Mouse (Mus musculus) neural tube, embryonic 12.5 days (tissue): Measurements from ENCODE around the gene Esrp2. TPM values are rescaled to one million over a fixed set of nuclear protein-coding genes. Genes with fewer than 3 reads are reported as not detected.

Experiments
- ATAC-seq: fragments of 200-750 bp; cut with Nextera tagmentation; 2 replicates; pipeline ENCODE4 v1.8.0; 2017; ENCODE audit warnings: low read depth, mild to moderate bottlenecking, moderate TSS enrichment, moderate library complexity; ENCODE audit not compliant: low FRiP score
- H3K27ac ChIP-seq: fragments of 300-500 bp; sonication (generic); 2 replicates; pipeline ENCODE4 v1.5.1; 2016
- H3K27me3 ChIP-seq: fragments of 300-500 bp; sonication (generic); replicated peaks from 2 replicates; pipeline ENCODE4 v1.6.1; 2016; ENCODE audit warnings: mild to moderate bottlenecking
- H3K36me3 ChIP-seq: fragments of 300-500 bp; sonication (generic); 2 replicates; pipeline ENCODE4 v1.6.1; 2016; ENCODE audit warnings: mild to moderate bottlenecking
- H3K4me1 ChIP-seq: fragments of 300-500 bp; sonication (generic); 2 replicates; pipeline ENCODE4 v1.6.1; 2016
- H3K4me2 ChIP-seq: fragments of 300-500 bp; sonication (generic); replicated peaks from 2 replicates; pipeline ENCODE4 v1.6.1; 2016; ENCODE audit warnings: mild to moderate bottlenecking
- H3K4me3 ChIP-seq: fragments of 300-500 bp; sonication (generic); 2 replicates; pipeline ENCODE4 v1.5.1; 2016
- H3K9ac ChIP-seq: fragments of 300-500 bp; sonication (generic); 2 replicates; pipeline ENCODE4 v1.6.1; 2016; ENCODE audit warnings: mild to moderate bottlenecking
- H3K9me3 ChIP-seq: fragments of 300-500 bp; sonication (generic); 2 replicates; pipeline ENCODE4 v1.6.1; 2016; ENCODE audit warnings: mild to moderate bottlenecking
- WGBS: fragments of 180-500 bp; shearing (Covaris S2); methylation state at CpG from one replicate; pipeline ENCODE4 v1.1.7; 2016; 5-methylcytosine and 5-hydroxymethylcytosine counted together
- polyA plus RNA-seq: library from polyadenylated mRNA; unstranded; fragments of >200 nt; fragmentation: Nextera tagmentation; extraction: Ambion mirVana; gene quantifications from 2 replicates; pipeline ENCODE4 v1.2.1, GENCODE M21; 2016

Gene Esrp2
- polyA plus RNA-seq, 1 experiment from 2014 or later, result 1.1 TPM

- H3K9me3 ChIP-seq, result no peaks in the 10 kb centered on the region
- H3K9ac ChIP-seq, result no peak overlapping the region
- no peaks in the 10 kb centered on the region for H3K36me3 ChIP-seq
- peak; percentile 76; the same call in 1 of the 2 replicates for ATAC-seq
- H3K27ac ChIP-seq, result no peak overlapping the region
- 17% methylated on average over 13 of the region's 13 CpGs for WGBS
- H3K27me3 ChIP-seq, result peaks cover 44% of the 10 kb centered on the region
- peaks cover 24% of the 10 kb centered on the region for H3K4me1 ChIP-seq
- no peak overlapping the region for H3K4me2 ChIP-seq
- H3K4me3 ChIP-seq, result no peak overlapping the region
Observed at GRCm38 (mm10) chr8:106140769-106141168, 4.0 kb upstream of the Esrp2 start.

GRCm38 (mm10) chr8:106140191-106140590 is 3.4 kb upstream of the Esrp2 start:
- H3K4me2 ChIP-seq, result no peak overlapping the region
- H3K4me1 ChIP-seq, result peaks cover 29% of the 10 kb centered on the region
- H3K27me3 ChIP-seq, result peaks cover 49% of the 10 kb centered on the region
- H3K9me3 ChIP-seq, result no peaks in the 10 kb centered on the region
- no peaks in the 10 kb centered on the region for H3K36me3 ChIP-seq
- no peak overlapping the region for H3K4me3 ChIP-seq
- ATAC-seq, result no peak
- no peak overlapping the region for H3K27ac ChIP-seq
- no peak overlapping the region for H3K9ac ChIP-seq
- WGBS, result 71% methylated on average over 5 of the region's 5 CpGs

- peak overlapping the region; percentile 71 for H3K4me2 ChIP-seq
- peak overlapping the region; percentile 38; the same call in 1 of the 2 replicates for H3K9ac ChIP-seq
- 18% methylated on average over 7 of the region's 7 CpGs for WGBS
- no peaks in the 10 kb centered on the region for H3K36me3 ChIP-seq
- ATAC-seq, result no peak
- no peaks in the 10 kb centered on the region for H3K9me3 ChIP-seq
- H3K27me3 ChIP-seq, result peaks cover 65% of the 10 kb centered on the region
- peak overlapping the region; percentile 34 for H3K4me3 ChIP-seq
- peaks cover 30% of the 10 kb centered on the region for H3K4me1 ChIP-seq
- H3K27ac ChIP-seq, result no peak overlapping the region
Observed at GRCm38 (mm10) chr8:106138616-106139015, 1.8 kb upstream of the Esrp2 start.

- Histone ChIP-seq H3K9me3 (no peaks in the 10 kb centered on the region), H3K27me3 (peaks cover 69% of the 10 kb centered on the region), H3K36me3 (no peaks in the 10 kb centered on the region), H3K9ac (peak overlapping the region; percentile 38), H3K4me3 (peak overlapping the region; percentile 34), H3K4me1 (peaks cover 30% of the 10 kb centered on the region), H3K27ac (no peak overlapping the region), H3K4me2 (peak overlapping the region; percentile 71)
- under 1% methylated on average over 24 of the region's 24 CpGs for WGBS
- ATAC-seq, result no peak
Observed at GRCm38 (mm10) chr8:106137906-106138477, 1.2 kb upstream of the Esrp2 start.

- ATAC-seq, result no peak
- WGBS, result 2% methylated on average over 22 of the region's 22 CpGs
- peaks cover 5% of the 10 kb centered on the region for H3K36me3 ChIP-seq
- no peaks in the 10 kb centered on the region for H3K9me3 ChIP-seq
- H3K4me1 ChIP-seq, result peaks cover 30% of the 10 kb centered on the region
- H3K4me2 ChIP-seq, result peak overlapping the region; percentile 71
- no peak overlapping the region for H3K9ac ChIP-seq
- no peak overlapping the region for H3K27ac ChIP-seq
- H3K27me3 ChIP-seq, result peaks cover 72% of the 10 kb centered on the region
- peak overlapping the region; percentile 37 for H3K4me3 ChIP-seq
Observed at GRCm38 (mm10) chr8:106137218-106137905, 588 bp upstream of the Esrp2 start.

GRCm38 (mm10) chr8:106135672-106136071 is 1.1 kb downstream of the Esrp2 start:
- 5% methylated on average over 19 of the region's 19 CpGs for WGBS
- peaks cover 72% of the 10 kb centered on the region for H3K27me3 ChIP-seq
- no peak overlapping the region for H3K9ac ChIP-seq
- H3K9me3 ChIP-seq, result no peaks in the 10 kb centered on the region
- H3K4me3 ChIP-seq, result 0 out of 2 replicates have a peak overlapping the region, but pooled peaks have one; percentile 37
- H3K27ac ChIP-seq, result no peak overlapping the region
- peaks cover 11% of the 10 kb centered on the region for H3K36me3 ChIP-seq
- no peak for ATAC-seq
- H3K4me2 ChIP-seq, result peak overlapping the region; percentile 71
- peaks cover 30% of the 10 kb centered on the region for H3K4me1 ChIP-seq

GRCm38 (mm10) chr8:106134751-106135571 is 1.8 kb downstream of the Esrp2 start:
- ATAC-seq, result no peak
- 20% methylated on average over 14 of the region's 14 CpGs for WGBS
- Histone ChIP-seq H3K4me3 (no peak overlapping the region), H3K9ac (no peak overlapping the region), H3K4me2 (no peak overlapping the region), H3K27ac (no peak overlapping the region), H3K9me3 (no peaks in the 10 kb centered on the region), H3K36me3 (peaks cover 18% of the 10 kb centered on the region), H3K27me3 (peaks cover 71% of the 10 kb centered on the region), H3K4me1 (peaks cover 30% of the 10 kb centered on the region)

- Histone ChIP-seq H3K4me3 (no peak overlapping the region), H3K27ac (no peak overlapping the region), H3K27me3 (peaks cover 60% of the 10 kb centered on the region), H3K4me1 (peaks cover 30% of the 10 kb centered on the region), H3K9me3 (no peaks in the 10 kb centered on the region), H3K36me3 (peaks cover 24% of the 10 kb centered on the region), H3K9ac (no peak overlapping the region), H3K4me2 (no peak overlapping the region)
- WGBS, result 79% methylated on average over 6 of the region's 6 CpGs
- ATAC-seq, result no peak
Observed at GRCm38 (mm10) chr8:106133946-106134345, 2.8 kb downstream of the Esrp2 start.

GRCm38 (mm10) chr8:106133526-106133925 is 3.2 kb downstream of the Esrp2 start:
- no peak overlapping the region for H3K4me2 ChIP-seq
- peaks cover 30% of the 10 kb centered on the region for H3K4me1 ChIP-seq
- H3K27me3 ChIP-seq, result peaks cover 56% of the 10 kb centered on the region
- no peak overlapping the region for H3K4me3 ChIP-seq
- no peak for ATAC-seq
- no peak overlapping the region for H3K9ac ChIP-seq
- peaks cover 28% of the 10 kb centered on the region for H3K36me3 ChIP-seq
- H3K27ac ChIP-seq, result no peak overlapping the region
- H3K9me3 ChIP-seq, result no peaks in the 10 kb centered on the region
- 69% methylated on average over 13 of the region's 13 CpGs for WGBS

- 94% methylated on average over 11 of the region's 11 CpGs for WGBS
- Histone ChIP-seq H3K4me3 (no peak overlapping the region), H3K9ac (no peak overlapping the region), H3K27me3 (peaks cover 45% of the 10 kb centered on the region), H3K4me1 (peaks cover 23% of the 10 kb centered on the region), H3K27ac (no peak overlapping the region), H3K9me3 (no peaks in the 10 kb centered on the region), H3K36me3 (peaks cover 36% of the 10 kb centered on the region), H3K4me2 (no peak overlapping the region)
- ATAC-seq, result no peak
Observed at GRCm38 (mm10) chr8:106132356-106132755, 4.4 kb downstream of the Esrp2 start.

GRCm38 (mm10) chr8:106131488-106132222 is 5.1 kb downstream of the Esrp2 start:
- Histone ChIP-seq H3K9ac (no peak overlapping the region), H3K27ac (no peak overlapping the region), H3K4me2 (no peak overlapping the region), H3K9me3 (no peaks in the 10 kb centered on the region), H3K4me3 (no peak overlapping the region), H3K4me1 (peaks cover 16% of the 10 kb centered on the region), H3K36me3 (peaks cover 42% of the 10 kb centered on the region), H3K27me3 (peaks cover 38% of the 10 kb centered on the region)
- 94% methylated on average over 7 of the region's 7 CpGs for WGBS
- ATAC-seq, result no peak

GRCm38 (mm10) chr8:106131021-106131420 is 5.8 kb downstream of the Esrp2 start:
- Histone ChIP-seq H3K27ac (no peak overlapping the region), H3K27me3 (peaks cover 31% of the 10 kb centered on the region), H3K4me1 (peaks cover 9% of the 10 kb centered on the region), H3K4me3 (no peak overlapping the region), H3K9ac (no peak overlapping the region), H3K4me2 (no peak overlapping the region), H3K9me3 (no peaks in the 10 kb centered on the region), H3K36me3 (peaks cover 42% of the 10 kb centered on the region)
- no peak for ATAC-seq
- 92% methylated on average over 4 of the region's 4 CpGs for whole genome bisulfite sequencing
